Mouse (Mus musculus) olfactory bulb, adult 2 months (tissue): ENCODE data around the gene Spata46. TPM values are rescaled to one million over a fixed set of nuclear protein-coding genes. Genes with fewer than 3 reads are reported as not detected.

Experiments used
- H3K27ac ChIP-seq: fragments of 200-500 bp; 2 replicates; pipeline ENCODE4 v1.5.1; 2012; ENCODE audit warnings: low read depth, low read length; ENCODE audit not compliant: insufficient read depth
- H3K4me1 ChIP-seq: fragments of 200-500 bp; 2 replicates; pipeline ENCODE4 v1.6.1; 2012; ENCODE audit warnings: low read length; ENCODE audit not compliant: control insufficient read depth, insufficient read depth
- H3K4me3 ChIP-seq: fragments of 200-500 bp; 2 replicates; pipeline ENCODE4 v1.5.1; 2012; ENCODE audit warnings: mild to moderate bottlenecking, low read depth, low read length, moderate library complexity; ENCODE audit not compliant: insufficient read depth
- CTCF ChIP-seq: fragments of 200-500 bp; IDR thresholded peaks from 2 replicates; pipeline ENCODE4 v1.5.1; 2012; ENCODE audit warnings: low read depth, mild to moderate bottlenecking, low read length, moderate library complexity; ENCODE audit not compliant: insufficient read depth
- POLR2A ChIP-seq: fragments of 200-500 bp; IDR thresholded peaks from 2 replicates; pipeline ENCODE4 v1.6.1; 2012; ENCODE audit warnings: mild to moderate bottlenecking, low read depth, low read length, moderate library complexity; ENCODE audit not compliant: insufficient read depth
- WGBS: fragments of 180-500 bp; shearing (Covaris S2); methylation state at CpG from one replicate; pipeline ENCODE4 v1.1.7; 2018; 5-methylcytosine and 5-hydroxymethylcytosine counted together
- polyA plus RNA-seq: library from polyadenylated mRNA; stranded (reverse); fragments of >200 nt; gene quantifications from 2 replicates; pipeline ENCODE4 v1.2.4, GENCODE M21; 2012; ENCODE audit warnings: low replicate concordance; ENCODE audit not compliant: missing spikeins, insufficient read depth, insufficient read length

Gene Spata46
- polyA plus RNA-seq, 1 experiment = not detected

DNA sequence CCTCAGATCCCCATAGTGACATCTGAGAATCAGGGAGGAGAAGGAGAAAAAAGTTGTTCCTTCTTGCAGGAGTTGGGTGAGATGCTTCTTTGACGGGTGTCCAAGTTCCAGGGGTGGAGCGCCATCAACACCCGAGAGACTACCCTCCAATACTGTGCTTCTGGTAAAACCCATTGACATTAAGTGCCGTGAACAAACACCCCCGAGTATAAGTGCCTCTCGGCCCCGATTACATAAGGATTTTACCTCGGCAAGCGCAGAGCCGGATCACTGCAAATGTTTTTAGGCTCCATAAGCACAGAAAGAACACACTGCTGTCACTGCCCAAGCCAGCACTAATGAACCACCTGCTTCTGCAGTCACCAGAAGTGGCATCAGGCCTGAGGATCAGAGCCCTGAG lies 14.4 kb downstream of the Spata46 start:
- no peak for TF ChIP-seq POLR2A
- TF ChIP-seq CTCF = no peak
- WGBS = 92% methylated on average over 10 of the region's 10 CpGs
- no peaks in the 10 kb centered on the region for H3K4me1 ChIP-seq
- no peak overlapping the region for H3K27ac ChIP-seq
- H3K4me3 ChIP-seq = no peak overlapping the region

DNA sequence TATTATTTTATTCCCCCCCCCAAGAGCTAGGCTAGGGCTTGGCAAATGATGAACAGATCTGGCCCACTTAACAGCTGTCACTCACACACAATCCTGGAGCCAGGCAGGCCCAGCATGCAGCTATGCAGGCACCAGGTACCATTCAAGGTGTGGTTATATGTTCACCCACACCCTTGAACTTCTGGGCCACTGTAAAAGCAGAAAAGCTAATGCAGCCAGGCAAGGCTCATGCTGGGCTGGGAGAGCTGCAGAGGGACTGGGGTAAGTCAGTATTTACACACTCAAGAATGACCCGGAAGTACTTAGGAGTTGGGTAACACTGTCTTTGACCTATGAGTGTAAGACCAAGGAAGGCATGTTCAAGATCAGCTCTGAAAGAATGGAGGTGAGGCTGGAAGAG lies 15.7 kb downstream of the Spata46 start:
- no peaks in the 10 kb centered on the region for H3K4me1 ChIP-seq
- TF ChIP-seq POLR2A (no peak), CTCF (no peak)
- H3K4me3 ChIP-seq = no peak overlapping the region
- no peak overlapping the region for H3K27ac ChIP-seq
- 97% methylated on average over 1 of the region's 1 CpGs for WGBS

DNA sequence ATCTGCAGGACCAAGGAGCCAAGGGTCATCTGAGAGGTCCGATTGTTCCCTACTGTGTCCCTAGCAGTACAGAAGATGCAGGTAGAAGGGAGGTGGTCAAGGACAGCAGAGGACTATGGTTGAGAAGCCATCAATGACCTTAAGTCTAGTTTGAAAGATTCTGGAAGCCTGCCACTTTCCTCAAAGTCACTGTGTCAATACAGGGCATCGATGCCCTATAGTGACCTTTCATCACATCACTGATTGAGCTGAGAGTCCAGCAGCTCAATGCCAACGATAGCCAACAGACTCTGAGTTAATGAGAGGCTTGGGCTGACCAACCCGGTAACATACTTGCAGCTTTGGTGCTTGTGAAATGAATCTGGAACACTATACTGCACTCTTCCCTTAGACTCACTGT lies 16.7 kb downstream of the Spata46 start:
- Histone ChIP-seq H3K27ac (no peak overlapping the region), H3K4me1 (no peaks in the 10 kb centered on the region), H3K4me3 (no peak overlapping the region)
- TF ChIP-seq CTCF = no peak
- no peak for TF ChIP-seq POLR2A
- 93% methylated on average over 4 of the region's 4 CpGs for WGBS

DNA sequence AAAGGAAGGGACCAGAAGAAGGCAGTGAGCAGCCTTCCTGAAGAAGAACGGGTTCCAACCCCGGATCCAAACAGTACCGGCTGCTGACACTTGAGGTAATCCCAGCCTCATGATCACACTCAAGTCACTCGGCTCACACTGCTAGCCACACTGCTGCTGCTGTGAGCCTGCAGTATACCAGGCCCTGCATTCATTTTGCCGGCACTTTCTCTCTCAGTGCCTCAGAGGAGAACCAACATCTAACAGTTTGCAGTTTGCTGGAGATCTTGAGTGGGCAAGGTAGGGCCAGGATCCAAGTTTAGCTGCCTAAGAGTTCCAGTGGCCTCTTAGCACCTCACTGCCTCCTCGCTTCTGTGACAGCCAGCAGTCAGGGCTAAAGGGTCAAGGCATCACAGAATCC lies 23.3 kb downstream of the Spata46 start:
- peaks cover 5% of the 10 kb centered on the region; the same call in 1 of the 2 replicates for H3K4me1 ChIP-seq
- WGBS = 87% methylated on average over 6 of the region's 6 CpGs
- H3K4me3 ChIP-seq = no peak overlapping the region
- H3K27ac ChIP-seq = no peak overlapping the region
- TF ChIP-seq CTCF (no peak), POLR2A (no peak)

DNA sequence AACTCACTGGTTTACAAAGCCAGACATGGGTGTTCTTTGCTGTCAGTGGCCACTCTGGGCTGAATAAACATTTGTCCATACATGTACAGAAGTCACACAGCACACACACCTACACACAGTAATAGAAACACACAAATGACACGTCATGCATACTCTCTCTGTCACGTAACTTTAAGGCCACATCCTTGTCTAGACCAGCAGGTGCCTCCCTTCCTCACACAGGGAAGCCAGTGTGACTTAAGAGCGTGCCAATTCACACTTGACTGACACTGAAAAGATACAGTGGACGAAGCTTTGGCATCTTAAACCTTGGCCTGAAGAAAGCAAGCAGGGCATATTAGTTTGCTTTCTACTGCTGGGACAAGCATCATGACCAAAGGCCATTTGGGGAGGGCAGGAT lies 24.2 kb downstream of the Spata46 start:
- H3K27ac ChIP-seq = no peak overlapping the region
- 73% methylated on average over 4 of the region's 4 CpGs for WGBS

DNA sequence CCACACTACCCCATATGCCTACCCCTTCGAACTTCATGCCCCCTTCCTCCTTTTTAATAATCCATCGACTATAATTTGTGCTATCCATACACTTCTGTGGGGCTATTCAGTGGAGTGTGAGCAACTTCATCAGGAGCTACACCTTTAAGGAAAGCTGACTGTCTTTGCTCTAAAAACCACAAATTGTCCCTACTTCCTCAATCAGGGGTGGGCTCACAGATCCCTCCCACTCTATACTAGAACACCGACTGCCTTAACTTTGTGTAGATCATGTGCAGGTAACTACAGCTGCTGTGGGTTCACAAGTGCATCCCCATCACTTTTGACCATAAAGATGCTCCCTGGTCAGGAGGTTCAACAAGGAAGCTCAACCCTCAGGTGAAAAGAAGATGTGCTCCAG lies 31.3 kb downstream of the Spata46 start:
- Histone ChIP-seq H3K4me3 (no peak overlapping the region), H3K4me1 (no peaks in the 10 kb centered on the region), H3K27ac (no peak overlapping the region)
- WGBS = 97% methylated on average over 3 of the region's 3 CpGs
- TF ChIP-seq POLR2A = no peak
- no peak for TF ChIP-seq CTCF

More for the DNA sequence above, 24.2 kb downstream of the Spata46 start:
- peaks cover 5% of the 10 kb centered on the region; the same call in 1 of the 2 replicates for H3K4me1 ChIP-seq
- TF ChIP-seq CTCF (no peak), POLR2A (no peak)
- no peak overlapping the region for H3K4me3 ChIP-seq

DNA sequence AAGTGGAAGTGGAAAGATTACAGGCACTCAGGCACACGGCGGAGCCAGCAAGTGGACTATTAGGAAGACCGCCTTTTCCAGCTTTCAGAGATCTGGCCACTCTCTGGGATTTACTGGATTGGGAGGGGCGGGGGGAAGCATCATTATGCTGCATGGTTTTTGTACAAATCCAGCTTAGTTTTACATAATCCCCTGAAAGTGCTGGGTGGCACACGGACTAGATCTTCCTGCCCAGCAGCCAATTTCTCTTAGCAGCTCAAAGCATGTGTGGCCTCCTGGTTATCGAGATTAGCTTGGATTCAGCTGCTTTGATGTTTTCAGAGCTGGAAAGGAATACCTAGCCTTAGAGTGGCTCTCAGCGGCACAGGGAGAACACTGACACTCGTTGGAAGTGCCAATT lies 34.5 kb downstream of the Spata46 start:
- no peak for TF ChIP-seq CTCF
- no peak for TF ChIP-seq POLR2A
- 71% methylated on average over 8 of the region's 8 CpGs for WGBS
- H3K4me1 ChIP-seq = no peaks in the 10 kb centered on the region
- H3K4me3 ChIP-seq = no peak overlapping the region
- no peak overlapping the region for H3K27ac ChIP-seq

DNA sequence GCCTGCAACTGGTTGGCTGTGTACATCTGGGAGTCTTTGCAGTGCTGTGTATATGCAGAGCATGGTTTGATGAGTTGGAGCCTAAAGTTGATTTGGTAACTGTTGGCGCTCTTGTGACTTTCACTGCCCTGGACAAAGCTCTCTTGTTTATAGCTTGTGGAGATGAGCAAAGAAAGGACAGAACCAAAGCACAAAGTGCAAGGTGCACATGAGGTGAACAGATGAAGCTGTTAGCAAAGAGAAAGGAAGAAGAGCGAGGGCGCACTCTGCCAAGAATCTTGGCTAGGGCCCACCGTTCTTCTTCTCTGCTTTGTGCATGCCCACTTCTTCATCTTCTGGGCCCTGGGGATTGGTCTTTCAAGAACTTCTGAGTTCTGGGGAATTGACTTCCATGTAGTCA lies 35.3 kb downstream of the Spata46 start:
- Histone ChIP-seq H3K27ac (no peak overlapping the region), H3K4me1 (no peaks in the 10 kb centered on the region), H3K4me3 (no peak overlapping the region)
- WGBS = 95% methylated on average over 4 of the region's 4 CpGs
- TF ChIP-seq POLR2A = no peak
- TF ChIP-seq CTCF = no peak

DNA sequence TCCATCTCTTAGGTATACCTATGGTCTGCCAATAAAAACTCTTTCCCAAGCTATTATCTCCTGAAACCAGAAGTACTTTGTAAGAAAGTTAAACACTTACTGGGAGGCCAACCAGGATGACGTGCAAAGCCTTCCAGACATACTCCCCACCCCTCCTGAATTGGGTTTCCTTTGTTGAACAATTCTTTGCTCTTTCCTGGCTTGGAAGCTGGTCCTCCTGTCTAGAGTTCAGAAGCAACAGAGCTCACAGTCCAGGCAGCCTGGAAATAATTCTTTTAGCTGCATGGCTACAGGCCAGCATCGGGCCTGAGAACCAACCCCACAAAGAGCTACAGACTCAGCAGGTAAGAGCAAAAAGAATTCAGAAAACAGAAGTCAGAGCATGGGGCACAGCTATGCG lies 37.7 kb downstream of the Spata46 start:
- no peak for TF ChIP-seq CTCF
- Histone ChIP-seq H3K4me1 (no peaks in the 10 kb centered on the region), H3K4me3 (no peak overlapping the region), H3K27ac (no peak overlapping the region)
- WGBS = 64% methylated on average over 3 of the region's 3 CpGs

DNA sequence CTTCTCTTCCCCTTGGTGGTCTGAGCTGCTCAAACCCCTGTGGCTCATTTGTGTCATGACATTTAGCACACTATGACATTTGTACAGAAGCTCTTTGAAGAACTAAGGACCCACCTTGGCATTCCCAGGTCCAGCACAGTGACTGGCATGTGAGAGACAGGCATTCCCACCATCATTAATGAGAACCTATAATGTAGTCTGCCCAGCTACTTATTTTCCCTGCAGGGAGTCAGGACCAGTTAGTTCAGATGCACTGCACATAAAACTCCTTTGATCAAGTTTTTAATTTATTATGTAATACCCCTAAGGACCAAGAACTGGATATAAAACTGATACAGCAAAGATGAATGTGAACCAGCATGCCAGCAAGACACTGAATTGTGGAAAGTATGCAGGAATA lies 42.5 kb downstream of the Spata46 start:
- no peak overlapping the region for H3K4me3 ChIP-seq
- 0 out of 2 replicates have a peak, but pooled peaks cover 3% of the 10 kb centered on the region for H3K4me1 ChIP-seq
- no peak overlapping the region for H3K27ac ChIP-seq
- no peak for TF ChIP-seq POLR2A
- no peak for TF ChIP-seq CTCF
